Mouse (Mus musculus): Measurements from ENCODE around the gene Aqp3.
"Not testable (repeated sequence)": the region's sequence is repeated elsewhere in the genome, so short reads cannot be mapped to it uniquely, and the experiment has no call there.

Gene Aqp3

DNA sequence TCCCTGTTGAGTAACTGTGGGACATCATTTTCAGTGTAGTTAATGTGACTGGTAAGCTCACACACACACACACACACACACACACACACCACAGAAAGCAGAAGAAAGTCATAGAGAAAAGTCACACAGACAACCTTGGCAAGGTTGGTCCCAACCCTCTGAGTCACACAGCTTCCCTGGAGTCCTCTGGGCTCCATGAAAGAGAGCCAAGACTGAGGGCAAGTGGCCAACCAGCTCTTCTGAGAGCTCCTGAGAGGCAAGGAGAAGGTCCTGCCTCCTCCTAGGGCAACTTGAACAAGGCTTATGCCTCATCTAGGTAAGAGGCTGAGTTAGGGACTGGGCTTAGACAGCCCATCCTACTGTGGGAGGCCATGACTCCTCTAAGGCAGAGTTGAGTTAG, 4.9 kb upstream of the Aqp3 start:
- peak; percentile 85 for DNase-seq (ENCODE audit: low read depth)

DNA sequence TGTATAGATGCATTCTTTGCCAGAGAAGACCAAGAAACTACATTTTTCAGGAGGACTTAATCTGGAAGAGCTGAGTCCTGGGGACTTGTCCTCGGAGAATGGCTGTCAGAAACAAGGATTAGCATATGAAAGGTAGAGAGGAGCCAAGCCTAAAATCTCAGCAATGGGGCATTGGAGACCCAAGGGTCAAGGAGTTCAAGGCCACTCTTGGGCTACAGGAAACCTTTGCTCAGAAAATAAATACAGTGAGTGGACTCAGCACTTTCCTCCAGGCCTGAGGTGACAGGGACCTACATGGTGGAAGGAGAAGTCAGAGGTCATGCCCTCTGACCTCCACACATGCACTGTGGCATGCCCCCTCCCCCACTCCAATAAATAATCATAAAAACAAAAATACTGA, 3.0 kb upstream of the Aqp3 start:
- no peak for DNase-seq (ENCODE audit: low read depth)

GRCm38 (mm10) chr4:41098577-41098951, 581 bp upstream of the Aqp3 start:
- DNase-seq (ENCODE audit: low read depth) = no peak

DNA sequence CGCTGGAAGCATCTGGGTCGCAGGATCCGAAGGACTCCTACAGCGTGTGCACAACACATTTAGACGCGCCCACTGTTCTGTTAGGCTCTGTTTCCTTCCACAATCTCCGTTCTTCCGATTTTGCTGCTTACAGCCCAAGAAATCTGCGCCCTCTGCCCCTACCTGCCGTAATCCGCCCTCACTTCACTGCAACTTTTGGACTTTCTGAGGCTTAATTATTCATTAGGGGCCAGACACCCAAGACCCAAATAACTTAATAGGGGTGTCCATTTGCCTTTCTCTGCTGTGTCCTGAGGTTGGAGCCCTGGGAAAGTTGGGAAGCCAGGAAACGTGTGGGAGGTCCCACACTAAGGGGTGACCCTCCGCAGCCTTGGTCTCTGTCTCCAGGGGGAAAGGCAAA, 602 bp downstream of the Aqp3 start:
- DNase-seq (ENCODE audit: low read depth) = no peak

GRCm38 (mm10) chr4:41096794-41097193, 1.2 kb downstream of the Aqp3 start:
- DNase-seq (ENCODE audit: low read depth) = no peak

DNA sequence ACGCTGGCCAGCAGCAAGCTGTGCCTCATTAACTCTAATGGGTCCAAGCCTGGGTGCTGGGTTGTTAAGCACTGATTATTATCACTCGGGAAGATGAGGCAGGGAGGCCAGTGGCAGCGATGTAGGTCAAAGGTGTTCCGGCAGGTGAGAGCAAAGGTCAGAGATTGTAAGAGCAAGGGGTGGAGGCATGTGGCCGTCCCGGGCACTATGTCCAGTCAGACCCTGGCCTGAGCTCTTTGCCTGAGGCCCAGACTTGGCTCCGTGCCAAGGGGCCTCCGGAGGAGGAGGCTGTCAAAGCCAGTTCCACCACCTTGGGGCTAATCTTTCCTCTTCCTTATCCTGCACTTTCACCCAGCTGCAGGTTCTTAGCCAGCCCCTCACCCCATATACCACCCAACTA, 1.8 kb downstream of the Aqp3 start:
- peak; percentile 35 for DNase-seq (ENCODE audit: low read depth)

DNA sequence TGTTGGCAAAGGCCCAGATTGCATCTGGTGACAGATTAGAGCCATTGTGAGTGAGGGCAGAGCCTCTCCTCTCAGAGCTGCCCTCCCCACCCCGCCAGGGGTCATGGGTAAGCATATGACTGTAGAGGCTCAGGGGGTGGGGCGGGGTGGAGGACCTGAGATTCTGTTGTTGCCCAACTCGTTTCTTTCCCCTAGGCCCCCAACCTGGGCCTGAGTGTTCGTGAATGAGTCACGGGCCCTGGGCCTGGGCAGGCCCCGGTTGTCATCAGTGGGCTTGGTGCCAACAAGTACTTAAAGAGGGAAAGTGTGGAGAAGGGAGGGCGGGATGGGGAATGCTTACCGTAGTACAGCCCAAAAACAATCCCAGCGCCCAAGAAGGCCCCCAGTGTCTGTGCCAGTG, 3.6 kb downstream of the Aqp3 start:
- peak; percentile 95 for DNase-seq (ENCODE audit: low read depth)

DNA sequence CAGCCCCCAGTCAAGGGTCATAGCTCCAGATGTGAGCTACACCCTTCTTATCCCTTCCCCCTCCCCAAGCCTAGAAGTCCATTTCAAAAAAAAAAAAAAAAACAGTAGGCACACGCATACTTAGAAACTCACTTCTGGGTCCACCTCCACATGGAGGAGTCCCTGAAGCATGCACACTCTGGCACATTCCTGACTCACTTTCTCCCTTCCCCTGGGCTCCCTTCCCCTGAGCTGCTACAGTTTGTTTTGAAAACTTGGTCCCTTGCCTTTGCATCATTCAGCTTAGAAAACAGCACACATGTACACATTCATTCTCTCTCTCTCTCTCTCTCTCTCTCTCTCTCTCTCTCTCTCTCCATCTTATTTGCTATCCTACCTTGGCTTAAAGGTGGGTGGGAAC, 5.0 kb downstream of the Aqp3 start:
- peak; percentile 53 for DNase-seq (ENCODE audit: low read depth)

DNA sequence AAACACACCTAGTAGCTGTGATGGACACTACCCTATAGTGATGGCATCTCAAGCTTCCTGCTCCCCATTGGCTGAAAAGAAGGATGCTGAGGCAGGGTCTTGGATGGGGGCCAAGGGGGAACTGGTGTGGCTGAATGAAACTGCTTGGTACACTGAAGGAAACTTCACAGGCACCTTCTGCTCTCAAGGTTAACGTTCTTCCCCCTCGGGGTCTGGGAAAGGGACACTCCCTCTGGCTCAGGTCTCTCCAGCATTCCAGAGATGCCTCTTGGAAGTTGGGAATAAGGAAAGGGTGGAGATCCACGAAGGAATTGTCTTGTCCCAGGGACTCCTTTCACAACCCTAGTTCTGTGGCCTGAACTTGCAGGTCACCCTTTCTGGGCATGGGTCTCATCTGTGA, 6.6 kb downstream of the Aqp3 start:
- no peak for DNase-seq (ENCODE audit: low read depth)

DNA sequence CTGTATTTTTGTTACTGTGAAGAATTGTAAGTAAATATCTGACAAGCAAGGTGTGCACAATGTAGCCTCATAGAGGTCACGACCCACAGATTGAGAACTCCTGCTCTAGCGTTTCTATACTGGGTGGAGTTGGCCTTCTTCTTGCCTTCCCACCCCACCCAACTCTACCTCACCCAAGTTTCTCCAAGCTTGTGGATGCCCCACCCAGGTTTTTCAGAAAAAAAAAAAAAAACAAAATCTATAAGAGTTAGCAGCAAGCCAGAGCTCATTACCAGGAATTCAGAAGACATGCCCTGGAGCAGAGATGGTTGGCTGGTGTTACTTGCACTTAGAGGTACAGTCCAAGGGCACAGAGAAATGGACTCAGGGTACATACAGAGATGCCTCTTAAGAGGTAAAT, 8.3 kb downstream of the Aqp3 start:
- no peak for DNase-seq (ENCODE audit: low read depth)

GRCm38 (mm10) chr4:41089189-41089588, 8.8 kb downstream of the Aqp3 start:
- no peak for DNase-seq (ENCODE audit: low read depth)

DNA sequence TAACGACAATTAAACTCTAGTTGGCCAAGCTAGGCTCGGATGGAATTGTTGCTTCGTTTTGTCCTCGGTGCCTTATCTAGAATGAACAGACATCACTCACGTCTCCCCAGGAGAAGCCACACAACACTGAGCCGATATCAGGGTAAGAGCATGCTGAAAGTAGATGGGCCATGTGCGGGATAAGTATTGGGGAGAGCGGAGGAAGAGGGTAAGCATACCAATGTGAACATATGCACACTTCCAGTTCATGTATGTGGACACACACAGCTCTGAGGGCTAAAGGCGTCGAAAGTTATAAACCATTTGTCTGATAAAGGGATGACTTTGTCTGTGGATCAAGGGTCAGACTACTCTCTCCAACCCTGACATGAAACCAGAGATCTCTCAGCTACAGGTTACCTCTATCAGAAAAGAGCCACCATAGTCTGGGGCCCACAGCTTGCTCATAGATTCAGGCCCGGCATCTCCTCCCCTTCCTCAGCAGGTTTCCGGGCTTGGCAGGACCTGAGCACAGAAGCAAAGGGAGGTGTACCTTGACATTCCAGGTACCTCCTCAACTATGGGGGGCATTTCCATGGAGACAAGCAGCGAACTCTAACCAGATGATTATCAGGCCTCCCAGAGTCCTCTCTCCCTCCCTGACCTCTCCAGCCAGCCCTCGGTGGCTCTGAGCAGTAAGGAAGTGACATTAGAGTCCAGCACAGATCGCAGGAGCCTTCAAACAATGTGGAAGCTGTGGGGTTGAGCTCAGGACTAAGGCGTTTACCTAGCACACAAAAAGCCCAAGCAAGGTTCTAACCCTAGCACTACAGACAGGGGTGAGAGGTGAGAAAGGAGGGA, 10.3 kb downstream of the Aqp3 start:
- no peak for DNase-seq (ENCODE audit: low read depth)

DNA sequence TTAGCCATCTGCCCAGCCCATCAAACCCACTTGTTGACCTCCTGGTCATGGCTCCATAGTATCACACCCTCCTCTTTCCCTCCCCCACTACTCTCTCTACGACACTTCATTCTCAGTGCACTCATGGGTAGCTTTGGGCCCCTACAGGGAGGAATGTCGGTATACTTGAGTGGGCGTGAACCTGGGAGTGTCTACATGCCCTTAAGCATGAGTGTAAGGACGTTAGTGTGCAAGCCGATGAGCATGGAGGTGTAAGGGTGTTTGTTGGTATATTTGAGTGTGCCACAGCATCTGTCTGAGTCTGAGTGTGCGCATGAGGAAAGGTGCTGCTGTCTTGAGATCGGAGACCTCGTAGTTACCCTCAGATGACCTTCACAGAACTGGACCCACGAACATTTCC, 11.0 kb downstream of the Aqp3 start:
- no peak for DNase-seq (ENCODE audit: low read depth)

- no peak for DNase-seq (ENCODE audit: low read depth)
Measured at GRCm38 (mm10) chr4:41084819-41085218, 13.2 kb downstream of the Aqp3 start.

DNA sequence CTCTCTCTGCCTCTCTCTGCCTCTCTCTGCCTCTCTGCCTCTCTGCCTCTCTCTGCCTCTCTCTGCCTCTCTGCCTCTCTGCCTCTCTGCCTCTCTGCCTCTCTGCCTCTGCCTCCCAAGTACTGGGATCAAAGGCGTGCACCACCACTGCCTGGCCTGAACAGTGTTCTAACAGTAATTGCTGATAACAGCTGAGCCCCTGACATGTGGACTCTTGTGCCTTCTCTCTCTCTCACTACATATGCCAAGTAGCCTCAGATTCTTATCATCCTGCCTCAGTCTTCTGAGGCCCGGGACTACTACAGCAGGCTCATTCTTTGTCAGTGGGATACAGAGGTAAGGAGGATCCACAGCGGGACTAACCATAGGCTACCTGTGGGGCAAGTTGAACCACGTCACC, 15.2 kb downstream of the Aqp3 start:
- not testable (repeated sequence) for DNase-seq (ENCODE audit: low read depth)

- no peak for DNase-seq (ENCODE audit: low read depth)
Measured at GRCm38 (mm10) chr4:41081733-41082132, 16.2 kb downstream of the Aqp3 start.

DNA sequence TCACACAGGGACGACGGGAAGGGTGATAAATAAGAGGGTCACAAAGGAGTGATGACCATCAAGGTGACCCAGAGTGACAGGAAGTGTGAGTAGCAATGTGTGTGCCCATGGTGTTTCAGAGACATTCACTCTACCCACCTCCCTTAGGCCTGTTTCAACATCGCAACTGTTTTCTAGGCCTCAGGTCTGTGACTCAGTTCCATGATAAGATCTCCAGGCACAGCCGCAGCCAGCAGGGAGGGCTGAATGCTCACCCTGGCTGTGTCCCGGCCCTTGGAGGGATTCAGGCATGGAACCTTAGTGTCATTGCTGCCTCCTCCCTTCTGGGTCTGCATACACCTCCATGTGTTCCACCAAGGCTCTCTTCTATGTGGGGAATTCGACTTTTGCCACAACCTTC, 19.3 kb downstream of the Aqp3 start:
- peak; percentile 64 for DNase-seq (ENCODE audit: low read depth)

- DNase-seq (ENCODE audit: low read depth) = no peak
Measured at GRCm38 (mm10) chr4:41074461-41074860, 23.5 kb downstream of the Aqp3 start.

DNA sequence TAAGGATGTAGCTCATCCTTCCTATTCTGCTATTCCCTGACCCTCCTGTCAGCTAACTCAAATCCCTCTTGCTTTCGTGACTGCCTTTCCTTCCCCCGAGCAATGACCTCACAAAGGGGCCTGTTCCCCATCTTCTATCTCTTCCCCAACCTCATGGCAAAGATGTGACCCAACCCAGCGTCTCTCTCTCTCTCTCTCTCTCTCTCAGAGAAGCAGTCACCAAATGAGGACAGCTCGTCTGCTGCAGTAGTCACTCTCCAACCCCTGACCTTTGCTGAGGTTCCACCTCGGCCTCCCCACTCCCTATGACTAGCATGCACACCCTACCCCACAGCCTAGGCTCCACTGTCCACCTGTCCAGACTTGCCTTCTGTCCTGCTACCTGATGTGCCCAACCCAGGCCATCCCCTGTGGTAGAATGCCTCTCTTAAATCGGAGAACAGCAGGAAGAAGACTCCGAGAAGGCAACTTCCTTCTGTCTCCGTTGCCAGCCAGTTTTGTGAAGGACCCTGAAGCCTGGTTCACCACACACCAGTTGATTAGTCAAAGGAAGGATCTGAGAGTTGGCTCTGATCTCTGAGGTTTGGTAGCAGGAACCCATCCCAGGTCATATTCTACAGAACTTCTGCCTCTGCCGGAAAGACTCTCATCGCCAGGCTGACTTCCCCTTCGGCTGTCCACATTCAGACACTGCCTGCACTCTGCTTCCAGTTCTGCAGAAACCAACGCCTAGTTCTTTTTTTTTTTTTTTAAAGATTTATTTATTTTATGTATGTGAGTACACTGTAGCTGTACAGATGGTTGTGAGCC, 24.8 kb downstream of the Aqp3 start:
- no peak for DNase-seq (ENCODE audit: low read depth)

GRCm38 (mm10) chr4:41071500-41072429, 26.2 kb downstream of the Aqp3 start:
- no peak for DNase-seq (ENCODE audit: low read depth)

DNA sequence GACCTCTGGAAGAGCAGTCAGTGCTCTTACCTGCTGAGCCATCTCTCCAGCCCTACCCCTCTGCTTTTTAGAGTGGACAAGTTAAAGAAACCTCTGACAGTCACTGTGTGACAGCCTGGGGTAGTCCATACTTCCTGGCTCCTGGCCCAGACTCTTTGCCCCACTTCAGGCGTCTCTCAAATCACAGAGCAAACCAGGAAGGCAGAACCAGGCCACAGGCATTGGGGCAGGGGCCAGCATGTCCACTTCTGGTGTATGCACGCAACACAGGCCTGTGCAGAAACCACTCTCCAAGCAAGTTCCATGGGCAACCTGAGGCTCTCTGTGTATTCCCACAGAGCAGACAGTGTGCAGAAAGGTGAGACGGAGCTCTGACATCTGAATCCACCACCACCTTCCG, 32.8 kb downstream of the Aqp3 start:
- no peak for DNase-seq (ENCODE audit: low read depth)

GRCm38 (mm10) chr4:41063894-41064673, 33.9 kb downstream of the Aqp3 start:
- DNase-seq (ENCODE audit: low read depth) = peak; percentile 31
